Mouse (Mus musculus) spleen, adult 2 months (tissue): ENCODE measurements around the gene Ndufb3. TPM values are rescaled to one million over a fixed set of nuclear protein-coding genes. Genes with fewer than 3 reads are reported as not detected.
A peak's percentile ranks its signal among the peaks of the same experiment; 100 is the strongest.
"Not testable (repeated sequence)": the region's sequence is repeated elsewhere in the genome, so short reads cannot be mapped to it uniquely, and the experiment has no call there.

Experiments
- DNase-seq, 2 experiments: peaks; one replicate each; pipeline versions ENCODE4 v3.0.0 to v3.0.0-alpha.2; 2012 to 2021; ENCODE audit warnings: low spot score in 2 of 2, low read depth in 1 of 2
- H3K27ac ChIP-seq: fragments of 200-500 bp; 2 replicates; pipeline ENCODE4 v1.5.1; 2012; ENCODE audit warnings: low read length, inconsistent platforms; ENCODE audit not compliant: insufficient read depth
- H3K27me3 ChIP-seq: fragments of 200-500 bp; 2 replicates; pipeline ENCODE4 v1.6.1; 2012; ENCODE audit warnings: mild to moderate bottlenecking, moderate library complexity, low read length, inconsistent platforms; ENCODE audit not compliant: control insufficient read depth, insufficient read depth
- H3K36me3 ChIP-seq: fragments of 200-500 bp; 2 replicates; pipeline ENCODE4 v1.6.1; 2012; ENCODE audit warnings: mild to moderate bottlenecking, low read length, inconsistent platforms; ENCODE audit not compliant: control insufficient read depth, insufficient read depth
- H3K4me1 ChIP-seq: fragments of 200-500 bp; 2 replicates; pipeline ENCODE4 v1.6.1; 2011; ENCODE audit warnings: inconsistent platforms; ENCODE audit not compliant: control insufficient read depth, insufficient read depth, insufficient read length
- H3K4me3 ChIP-seq: fragments of 200-500 bp; 2 replicates; pipeline ENCODE4 v1.5.1; 2011; ENCODE audit warnings: mild to moderate bottlenecking, inconsistent platforms; ENCODE audit not compliant: insufficient read depth, insufficient read length; ENCODE audit errors: extremely low read depth
- CTCF ChIP-seq: fragments of 200-500 bp; IDR thresholded peaks from 2 replicates; pipeline ENCODE4 v1.5.1; 2011; ENCODE audit warnings: mild to moderate bottlenecking, inconsistent platforms; ENCODE audit not compliant: insufficient read depth, insufficient read length, insufficient replicate concordance; ENCODE audit errors: extremely low read depth
- POLR2A ChIP-seq: fragments of 200-500 bp; IDR thresholded peaks from 2 replicates; pipeline ENCODE4 v1.6.1; 2011; ENCODE audit warnings: low read depth, low read length, inconsistent platforms
- WGBS: fragments of 180-500 bp; shearing (Covaris S2); methylation state at CpG from one replicate; pipeline ENCODE4 v1.1.7; 2018; 5-methylcytosine and 5-hydroxymethylcytosine counted together
- polyA plus RNA-seq: library from polyadenylated mRNA; depleted of rRNA; stranded (reverse); fragments of >200 nt; gene quantifications from 2 replicates; pipeline ENCODE4 v1.2.3, GENCODE M21; 2012; rRNA removed

Ndufb3 gene
- 13.8 and 13.9 TPM in 2 replicates for polyA plus RNA-seq

- peak; percentile 78 to 86 for DNase-seq
- peak within 1 kb of the TSS; percentile 86 for H3K27ac ChIP-seq
- H3K27me3 ChIP-seq = no peaks in the 10 kb centered on the region
- peak within 1 kb of the TSS; percentile 77 for H3K4me3 ChIP-seq
- H3K36me3 ChIP-seq = peaks cover 2% of the 10 kb centered on the region; the same call in 1 of the 2 replicates
- under 1% methylated on average over 41 of the region's 41 CpGs for WGBS
- no peak for TF ChIP-seq CTCF
- TF ChIP-seq POLR2A = peak; percentile 51
- peaks cover 2% of the 10 kb centered on the region; the same call in 1 of the 2 replicates for H3K4me1 ChIP-seq
Observed at GRCm38 (mm10) chr1:58586171-58586997, at the start of gene Ndufb3, which contains the start of gene Fam126b. Gene Ndufb3, plus strand, starts transcription at chr1:58586384. Gene Fam126b, minus strand, starts transcription at chr1:58586323.

GRCm38 (mm10) chr1:58541386-58541785, 44.8 kb upstream of the Ndufb3 start:
- Histone ChIP-seq H3K27ac (no peak overlapping the region), H3K27me3 (no peaks in the 10 kb centered on the region), H3K36me3 (peaks cover 16% of the 10 kb centered on the region), H3K4me3 (no peak overlapping the region), H3K4me1 (no peaks in the 10 kb centered on the region)
- DNase-seq = no peak
- TF ChIP-seq CTCF (no peak), POLR2A (no peak)
- WGBS = 91% methylated on average over 1 of the region's 1 CpGs

- H3K27ac ChIP-seq, H3K4me1 ChIP-seq, H3K4me3 ChIP-seq, H3K27me3 ChIP-seq, DNase-seq, H3K36me3 ChIP-seq: not testable (repeated sequence)
- WGBS = 91% methylated on average over 6 of the region's 6 CpGs
Observed at GRCm38 (mm10) chr1:58560370-58560769, 25.8 kb upstream of the Ndufb3 start.

- WGBS = 80% methylated on average over 1 of the region's 1 CpGs
- no peaks in the 10 kb centered on the region; the same call in 1 of the 2 replicates for H3K36me3 ChIP-seq
- H3K4me3 ChIP-seq = no peak overlapping the region
- H3K27me3 ChIP-seq = no peaks in the 10 kb centered on the region
- DNase-seq = peak; percentile 25 to 56
- TF ChIP-seq CTCF = no peak
- no peak for TF ChIP-seq POLR2A
- H3K4me1 ChIP-seq = no peaks in the 10 kb centered on the region
- H3K27ac ChIP-seq = no peak overlapping the region
Observed at GRCm38 (mm10) chr1:58562455-58562854, 23.7 kb upstream of the Ndufb3 start.

- Histone ChIP-seq H3K27ac (no peak overlapping the region), H3K36me3 (no peaks in the 10 kb centered on the region; the same call in 1 of the 2 replicates), H3K27me3 (no peaks in the 10 kb centered on the region), H3K4me1 (no peaks in the 10 kb centered on the region), H3K4me3 (no peak overlapping the region)
- DNase-seq = no peak
- WGBS = 93% methylated on average over 5 of the region's 5 CpGs
- no peak for TF ChIP-seq POLR2A
- no peak for TF ChIP-seq CTCF
Observed at GRCm38 (mm10) chr1:58564981-58565380, 21.2 kb upstream of the Ndufb3 start.

GRCm38 (mm10) chr1:58566621-58567020, 19.6 kb upstream of the Ndufb3 start:
- no peaks in the 10 kb centered on the region; the same call in 1 of the 2 replicates for H3K36me3 ChIP-seq
- no peak overlapping the region for H3K4me3 ChIP-seq
- H3K27ac ChIP-seq = no peak overlapping the region
- TF ChIP-seq CTCF (no peak), POLR2A (no peak)
- no peaks in the 10 kb centered on the region for H3K4me1 ChIP-seq
- DNase-seq = no peak
- no peaks in the 10 kb centered on the region for H3K27me3 ChIP-seq
